Mouse (Mus musculus) v-Abl transformed pro-B cells (cell line): ENCODE results near the gene Olfr463.

Source experiments
- in situ Hi-C, 2 experiments: fragments of 400-800 bp; cut with MboI; formaldehyde crosslinking; loops; one replicate each; pipeline ENCODE4 v1.15.1; 2025; ENCODE audit not compliant: unreplicated experiment in 2 of 2

Olfr463 gene

DNA sequence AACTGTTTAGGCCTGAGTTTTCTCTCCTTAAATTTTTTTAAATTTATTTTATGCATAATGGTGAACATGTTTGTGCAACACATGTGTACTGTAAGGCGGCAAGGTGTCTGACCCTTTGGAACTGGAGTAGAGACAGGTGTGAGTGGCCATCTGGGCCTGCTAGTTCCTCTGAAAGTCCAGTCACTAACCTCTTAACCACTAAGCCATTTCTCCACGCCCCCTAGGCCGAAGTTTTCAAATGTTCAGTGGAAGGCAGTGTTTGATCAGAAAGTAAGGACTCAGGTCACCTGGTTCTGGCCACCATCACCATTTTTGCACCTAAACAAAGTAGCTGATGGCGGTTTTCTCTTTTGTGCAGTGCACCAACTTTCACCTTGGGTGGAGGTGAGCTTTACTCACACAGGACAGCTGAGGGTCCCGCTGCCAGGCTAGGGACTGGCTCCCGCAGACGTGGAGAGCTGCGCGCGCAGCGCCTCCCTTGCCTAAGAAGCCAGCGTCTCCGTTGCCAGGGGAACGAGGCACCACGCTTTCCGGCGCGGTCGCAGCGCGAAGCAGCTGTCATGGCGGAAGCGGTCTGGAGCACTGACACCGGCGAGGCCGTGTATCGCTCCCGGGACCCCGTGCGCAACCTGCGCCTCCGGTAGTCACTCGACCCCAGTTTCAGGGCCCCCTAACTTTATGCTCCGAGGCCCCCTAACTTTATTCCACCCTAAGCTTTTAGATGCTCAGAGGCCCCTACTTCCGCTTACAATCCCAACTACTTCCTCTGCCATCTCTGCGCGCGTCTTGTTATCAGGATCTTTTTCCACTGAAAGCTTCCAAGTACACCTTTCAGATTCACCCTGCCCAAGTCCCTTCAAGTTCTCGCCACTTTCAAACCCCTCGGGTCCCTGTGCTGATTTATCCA is 44.2 kb downstream of the Olfr463 start, which contains the start of gene Mks1:
Gene Mks1 (plus strand): TSS at position 526 of the 907 bp plus-strand sequence.
- in situ Hi-C loops, result no loop called here

DNA sequence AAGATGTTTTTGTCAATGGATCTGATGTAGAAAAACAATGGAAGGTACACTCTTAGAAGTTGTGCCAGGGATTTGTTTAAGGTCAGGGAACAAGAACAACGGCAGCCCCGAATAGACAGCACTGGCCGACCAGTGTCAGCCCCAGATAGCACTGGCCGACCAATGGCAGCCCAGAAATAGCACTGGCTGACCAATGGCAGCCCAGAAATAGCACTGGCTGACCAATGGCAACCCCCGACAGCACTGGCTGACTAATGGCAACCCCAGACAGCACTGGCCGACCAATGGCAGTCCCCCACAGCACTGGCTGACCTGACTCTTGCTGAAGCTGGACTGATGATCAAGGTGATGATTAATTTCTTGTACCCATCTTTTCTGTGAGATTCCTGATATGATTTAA is 49.3 kb downstream of the Olfr463 start:
- in situ Hi-C loops, result no loop called here

DNA sequence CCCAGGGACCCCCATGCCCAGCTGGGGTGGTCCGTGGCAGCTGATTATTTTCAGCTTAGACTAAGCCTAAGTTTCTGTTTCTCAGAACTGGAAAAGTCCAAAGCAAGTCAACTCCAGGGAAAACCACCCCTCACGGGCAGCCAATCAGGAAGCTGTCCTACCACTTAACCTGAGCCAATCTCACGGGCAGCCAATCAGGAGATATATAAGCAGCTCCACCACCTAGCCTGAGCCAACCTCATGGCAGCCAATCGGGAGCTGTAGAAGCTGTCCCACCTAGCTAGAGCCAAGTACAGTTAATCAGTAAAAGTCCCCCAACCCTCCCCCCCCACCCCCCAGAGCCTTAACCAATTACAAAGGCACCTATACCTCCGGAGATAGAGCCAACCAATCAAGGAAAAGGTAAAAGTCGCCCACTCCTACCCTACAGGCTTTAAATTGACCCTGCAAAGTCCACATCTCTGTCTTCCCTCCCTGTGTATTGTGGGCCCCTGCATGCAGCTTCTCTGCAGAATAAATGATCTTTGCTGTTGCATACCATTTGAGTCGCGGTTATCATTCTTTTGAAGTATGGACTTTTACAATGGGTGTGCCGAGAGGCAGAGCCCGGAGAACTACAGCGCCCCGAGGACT is 50.1 kb downstream of the Olfr463 start:
- in situ Hi-C loops, result no loop called here
